Mouse (Mus musculus) embryonic facial prominence, embryonic 14.5 days (tissue): ENCODE data around the gene Tnfsf10. TPM values are rescaled to one million over a fixed set of nuclear protein-coding genes. Genes with fewer than 3 reads are reported as not detected.
A peak's percentile ranks its signal among the peaks of the same experiment; 100 is the strongest.
"Not testable (repeated sequence)": the region's sequence is repeated elsewhere in the genome, so short reads cannot be mapped to it uniquely, and the experiment has no call there.

ENCODE experiments used
- ATAC-seq: fragments of 200-750 bp; cut with Nextera tagmentation; 2 replicates; pipeline ENCODE4 v1.8.0; 2017; ENCODE audit warnings: low read depth, moderate number of reproducible peaks, moderate TSS enrichment
- DNase-seq: peaks from one replicate; pipeline ENCODE4 v3.0.0-alpha.2; 2015; ENCODE audit warnings: low spot score
- H3K27ac ChIP-seq: fragments of 300-500 bp; sonication (generic); replicated peaks from 2 replicates; pipeline ENCODE4 v1.5.1; 2014; ENCODE audit warnings: low read depth, mild to moderate bottlenecking, low read length, moderate library complexity
- H3K27me3 ChIP-seq: fragments of 300-500 bp; sonication (generic); replicated peaks from 2 replicates; pipeline ENCODE4 v1.6.1; 2014; ENCODE audit warnings: low read length; ENCODE audit not compliant: control insufficient read depth, insufficient read depth
- H3K36me3 ChIP-seq: fragments of 300-500 bp; sonication (generic); 2 replicates; pipeline ENCODE4 v1.6.1; 2014; ENCODE audit warnings: low read length, mixed read lengths; ENCODE audit not compliant: control insufficient read depth, insufficient read depth
- H3K4me1 ChIP-seq: fragments of 300-500 bp; sonication (generic); 2 replicates; pipeline ENCODE4 v1.6.1; 2014; ENCODE audit warnings: antibody characterized with exemption, low read length; ENCODE audit not compliant: control insufficient read depth, insufficient read depth
- H3K4me2 ChIP-seq: fragments of 300-500 bp; sonication (generic); 2 replicates; pipeline ENCODE4 v1.6.1; 2014; ENCODE audit warnings: low read depth, mild to moderate bottlenecking, low read length, moderate library complexity, mixed read lengths
- H3K4me3 ChIP-seq: fragments of 300-500 bp; sonication (generic); 2 replicates; pipeline ENCODE4 v1.5.1; 2014; ENCODE audit warnings: low read depth, mild to moderate bottlenecking, low read length
- H3K9ac ChIP-seq: fragments of 300-500 bp; sonication (generic); 2 replicates; pipeline ENCODE4 v1.6.1; 2014; ENCODE audit warnings: low read depth, mild to moderate bottlenecking, low read length, moderate library complexity, mixed read lengths
- H3K9me3 ChIP-seq: fragments of 300-500 bp; sonication (generic); 2 replicates; pipeline ENCODE4 v1.6.1; 2016; ENCODE audit warnings: low read length; ENCODE audit not compliant: control insufficient read depth
- WGBS: fragments of 180-500 bp; shearing (Covaris S2); extraction: QIAGEN DNeasy Blood & Tissue Kit; methylation state at CpG from one replicate; pipeline ENCODE4 v1.1.7; 2014; 5-methylcytosine and 5-hydroxymethylcytosine counted together
- polyA plus RNA-seq: library from polyadenylated mRNA; unstranded; fragments of >200 nt; fragmentation: Nextera tagmentation; extraction: Ambion mirVana; gene quantifications from 2 replicates; pipeline ENCODE4 v1.2.1, GENCODE M21; 2014

The Tnfsf10 gene
- polyA plus RNA-seq, 1 experiment from 2014 or later: 0.43 TPM

GRCm38 (mm10) chr3:27283071-27283713 lies 33.6 kb upstream of the Tnfsf10 start:
- Histone ChIP-seq H3K27ac (no peak overlapping the region), H3K4me2 (peak overlapping the region; percentile 60), H3K9me3 (0 out of 2 replicates have a peak, but pooled peaks cover 4% of the 10 kb centered on the region), H3K27me3 (no peaks in the 10 kb centered on the region), H3K9ac (peak overlapping the region; percentile 40; the same call in 1 of the 2 replicates), H3K36me3 (no peaks in the 10 kb centered on the region), H3K4me1 (peaks cover 4% of the 10 kb centered on the region; the same call in 1 of the 2 replicates), H3K4me3 (peak overlapping the region; percentile 28)
- peak; percentile 35 for ATAC-seq
- WGBS: 2% methylated on average over 27 of the region's 27 CpGs
- DNase-seq: peak; percentile 43

GRCm38 (mm10) chr3:27283796-27284195 lies 33.0 kb upstream of the Tnfsf10 start:
- H3K4me3 ChIP-seq: no peak overlapping the region; the same call in 1 of the 2 replicates
- H3K4me1 ChIP-seq: peaks cover 4% of the 10 kb centered on the region; the same call in 1 of the 2 replicates
- 0 out of 2 replicates have a peak, but pooled peaks cover 4% of the 10 kb centered on the region for H3K9me3 ChIP-seq
- DNase-seq (no peak), ATAC-seq (no peak)
- H3K36me3 ChIP-seq: no peaks in the 10 kb centered on the region
- H3K27ac ChIP-seq: no peak overlapping the region
- H3K9ac ChIP-seq: no peak overlapping the region
- peak overlapping the region; percentile 60 for H3K4me2 ChIP-seq
- no peaks in the 10 kb centered on the region for H3K27me3 ChIP-seq
- WGBS: 50% methylated on average over 7 of the region's 7 CpGs

GRCm38 (mm10) chr3:27284227-27284626 lies 32.6 kb upstream of the Tnfsf10 start:
- Histone ChIP-seq H3K27ac (no peak overlapping the region), H3K4me3 (no peak overlapping the region), H3K27me3 (no peaks in the 10 kb centered on the region), H3K4me2 (no peak overlapping the region), H3K36me3 (no peaks in the 10 kb centered on the region), H3K4me1 (peaks cover 4% of the 10 kb centered on the region; the same call in 1 of the 2 replicates), H3K9me3 (0 out of 2 replicates have a peak, but pooled peaks cover 4% of the 10 kb centered on the region), H3K9ac (no peak overlapping the region)
- ATAC-seq: no peak
- DNase-seq: no peak
- 89% methylated on average over 5 of the region's 5 CpGs for WGBS

- H3K36me3 ChIP-seq: no peaks in the 10 kb centered on the region
- H3K9me3 ChIP-seq: 0 out of 2 replicates have a peak, but pooled peaks cover 4% of the 10 kb centered on the region
- H3K27ac ChIP-seq: no peak overlapping the region
- no peaks in the 10 kb centered on the region for H3K27me3 ChIP-seq
- H3K4me1 ChIP-seq: peaks cover 4% of the 10 kb centered on the region; the same call in 1 of the 2 replicates
- no peak overlapping the region for H3K9ac ChIP-seq
- no peak overlapping the region for H3K4me2 ChIP-seq
- DNase-seq (no peak), ATAC-seq (no peak)
- no peak overlapping the region for H3K4me3 ChIP-seq
- 57% methylated on average over 9 of the region's 9 CpGs for WGBS
Observed at GRCm38 (mm10) chr3:27285072-27285471, 31.8 kb upstream of the Tnfsf10 start.

GRCm38 (mm10) chr3:27288301-27288700 lies 28.5 kb upstream of the Tnfsf10 start:
- 65% methylated on average over 2 of the region's 2 CpGs for WGBS
- no peak for ATAC-seq
- no peaks in the 10 kb centered on the region for H3K27me3 ChIP-seq

GRCm38 (mm10) chr3:27288909-27289308 lies 27.9 kb upstream of the Tnfsf10 start:
- WGBS: 33% methylated on average over 8 of the region's 8 CpGs
- no peaks in the 10 kb centered on the region for H3K36me3 ChIP-seq
- no peaks in the 10 kb centered on the region for H3K4me1 ChIP-seq
- no peak overlapping the region for H3K9ac ChIP-seq
- 0 out of 2 replicates have a peak, but pooled peaks cover 4% of the 10 kb centered on the region for H3K9me3 ChIP-seq
- H3K27me3 ChIP-seq: no peaks in the 10 kb centered on the region
- no peak overlapping the region for H3K27ac ChIP-seq
- DNase-seq: peak; percentile 60
- no peak for ATAC-seq
- H3K4me2 ChIP-seq: no peak overlapping the region
- no peak overlapping the region for H3K4me3 ChIP-seq

More at GRCm38 (mm10) chr3:27288301-27288700, 28.5 kb upstream of the Tnfsf10 start:
- Histone ChIP-seq H3K27ac (no peak overlapping the region), H3K9ac (no peak overlapping the region), H3K4me2 (no peak overlapping the region), H3K36me3 (no peaks in the 10 kb centered on the region), H3K4me1 (peaks cover 3% of the 10 kb centered on the region; the same call in 1 of the 2 replicates), H3K9me3 (0 out of 2 replicates have a peak, but pooled peaks cover 4% of the 10 kb centered on the region), H3K4me3 (no peak overlapping the region)
- no peak for DNase-seq

GRCm38 (mm10) chr3:27290285-27290684 lies 26.5 kb upstream of the Tnfsf10 start:
- Histone ChIP-seq H3K9ac (no peak overlapping the region), H3K4me2 (no peak overlapping the region), H3K27ac (no peak overlapping the region), H3K36me3 (no peaks in the 10 kb centered on the region), H3K27me3 (no peaks in the 10 kb centered on the region), H3K9me3 (no peaks in the 10 kb centered on the region), H3K4me1 (no peaks in the 10 kb centered on the region), H3K4me3 (no peak overlapping the region)
- ATAC-seq: no peak
- WGBS: 76% methylated on average over 5 of the region's 5 CpGs
- no peak for DNase-seq

- ATAC-seq, H3K9ac ChIP-seq, H3K9me3 ChIP-seq, H3K27ac ChIP-seq, H3K4me2 ChIP-seq, H3K27me3 ChIP-seq, H3K36me3 ChIP-seq, DNase-seq, H3K4me3 ChIP-seq, H3K4me1 ChIP-seq: not testable (repeated sequence)
- 85% methylated on average over 5 of the region's 5 CpGs for WGBS
Observed at GRCm38 (mm10) chr3:27290945-27291344, 25.9 kb upstream of the Tnfsf10 start.

- H3K4me1 ChIP-seq, H3K4me2 ChIP-seq, H3K36me3 ChIP-seq, DNase-seq, H3K9me3 ChIP-seq, H3K4me3 ChIP-seq, H3K27me3 ChIP-seq, H3K27ac ChIP-seq, H3K9ac ChIP-seq, ATAC-seq: not testable (repeated sequence)
- WGBS: 92% methylated on average over 4 of the region's 4 CpGs
Observed at GRCm38 (mm10) chr3:27291411-27291810, 25.4 kb upstream of the Tnfsf10 start.
